15 mouse cellular contexts compared by ENCODE assay signal in genomic region chr13:34827988-34828882, GRCm38 (mm10). TPM values are rescaled to one million over a fixed set of nuclear protein-coding genes. Genes with fewer than 3 reads are reported as not detected.
A peak's percentile ranks its signal among the peaks of the same experiment; 100 is the strongest.
DNase-seq lines count a peak whose midpoint lies in the region; ATAC-seq and TF ChIP-seq lines count a peak whose summit lies in the region.
"Had no signal": no experiment of that assay in that cellular context is flagged by ENCODE, and none has a peak within 500 bp of the region (broad histone marks: within the 10 kb centered on the region; RNA-seq: fewer than 3 reads in every experiment).

No protein-coding gene starts in this region.

- ATAC-seq in midbrain, embryonic 11.5 days (ENCODE audit: low FRiP score), result no peak
- no peak for ATAC-seq in midbrain, embryonic 13.5 days
- peak; percentile 90 for ATAC-seq in intestine, postnatal 0 days
- peak; percentile 95 for ATAC-seq in stomach, embryonic 16.5 days (ENCODE audit: insufficient read depth, low FRiP score)
- ATAC-seq: lung, postnatal 0 days had no signal

- no peak overlapping the region for H3K27ac ChIP-seq in midbrain, embryonic 11.5 days (ENCODE audit: low read depth, low read length)
- H3K27ac ChIP-seq in midbrain, embryonic 13.5 days, result no peak overlapping the region
- H3K27ac ChIP-seq in intestine, postnatal 0 days (ENCODE audit: low read depth, low read length), result 0 out of 2 replicates have a peak overlapping the region, but pooled peaks have one; percentile 7
- peak overlapping the region; percentile 82 for H3K27ac ChIP-seq in stomach, embryonic 16.5 days (ENCODE audit: low read length)
- H3K27ac ChIP-seq: heart, embryonic 15.5 days had no signal

- H3K4me2 ChIP-seq in midbrain, embryonic 11.5 days, result no peak overlapping the region
- H3K4me2 ChIP-seq in midbrain, embryonic 13.5 days (replicated peaks), result no peak overlapping the region
- H3K4me2 ChIP-seq in intestine, postnatal 0 days (replicated peaks; ENCODE audit: low read depth), result 0 out of 2 replicates have a peak overlapping the region, but pooled peaks have one; percentile 9
- no peak overlapping the region for H3K4me2 ChIP-seq in stomach, embryonic 16.5 days (ENCODE audit: low read depth, low read length)
- H3K4me2 ChIP-seq: heart, embryonic 15.5 days had no signal

- DNase-seq in midbrain, embryonic 11.5 days (ENCODE audit: low spot score, missing footprints), result no peak
- DNase-seq in c-Kit-positive CD71-positive TER-119-positive erythroid progenitor cells, embryonic 14.5 days (ENCODE audit: low spot score), result peak; percentile 71
- no peak for DNase-seq in kidney, adult 11 months
- no peak for DNase-seq in right cerebral cortex, adult 2 months (ENCODE audit: low spot score in 2 of 2)
- DNase-seq in frontal cortex, postnatal 36 days (ENCODE audit: low spot score in 2 of 2), result no peak
- DNase-seq: adrenal gland, adult 2 months; cerebellum, adult 9-11 months; kidney, adult 18-20 months; layer of hippocampus, postnatal 36 days; thymus, postnatal 25 days had no signal

- peaks cover 14% of the 10 kb centered on the region for H3K4me1 ChIP-seq in midbrain, embryonic 11.5 days (ENCODE audit: control insufficient read depth, insufficient read depth, low read length)
- peaks cover 23% of the 10 kb centered on the region for H3K4me1 ChIP-seq in midbrain, embryonic 13.5 days (replicated peaks)
- no peaks in the 10 kb centered on the region for H3K4me1 ChIP-seq in intestine, postnatal 0 days (replicated peaks; ENCODE audit: control insufficient read depth, insufficient read depth, low read length)
- H3K4me1 ChIP-seq in stomach, embryonic 16.5 days (ENCODE audit: control insufficient read depth, insufficient read depth, low read length), result peaks cover 7% of the 10 kb centered on the region; the same call in 1 of the 2 replicates
- H3K4me1 ChIP-seq: heart, embryonic 15.5 days had no signal

- 0 out of 2 replicates have a peak overlapping the region, but pooled peaks have one; percentile 9 for H3K9ac ChIP-seq in midbrain, embryonic 11.5 days (ENCODE audit: low read length)
- H3K9ac ChIP-seq in midbrain, embryonic 13.5 days (replicated peaks), result no peak overlapping the region
- no peak overlapping the region for H3K9ac ChIP-seq in intestine, postnatal 0 days (ENCODE audit: low read depth, low read length)
- no peak overlapping the region for H3K9ac ChIP-seq in stomach, embryonic 16.5 days (ENCODE audit: low read length)
- H3K9ac ChIP-seq: heart, embryonic 15.5 days had no signal

- no peaks in the 10 kb centered on the region for H3K36me3 ChIP-seq in midbrain, embryonic 11.5 days (ENCODE audit: control insufficient read depth, insufficient read depth, low read length)
- no peaks in the 10 kb centered on the region for H3K36me3 ChIP-seq in midbrain, embryonic 13.5 days
- H3K36me3 ChIP-seq in intestine, postnatal 0 days (ENCODE audit: control insufficient read depth, insufficient read depth), result no peaks in the 10 kb centered on the region
- no peaks in the 10 kb centered on the region for H3K36me3 ChIP-seq in stomach, embryonic 16.5 days (ENCODE audit: control insufficient read depth, insufficient read depth, low read length)
- H3K36me3 ChIP-seq: heart, embryonic 15.5 days had no signal

- H3K27me3 ChIP-seq in midbrain, embryonic 11.5 days (ENCODE audit: control insufficient read depth, insufficient read depth, low read length), result no peaks in the 10 kb centered on the region
- H3K27me3 ChIP-seq in midbrain, embryonic 13.5 days, result no peaks in the 10 kb centered on the region
- no peaks in the 10 kb centered on the region for H3K27me3 ChIP-seq in intestine, postnatal 0 days (replicated peaks; ENCODE audit: control insufficient read depth, insufficient read depth, low read length)
- no peaks in the 10 kb centered on the region for H3K27me3 ChIP-seq in stomach, embryonic 16.5 days (ENCODE audit: control insufficient read depth, insufficient read depth, low read length)
- H3K27me3 ChIP-seq: heart, embryonic 15.5 days had no signal

- 72% methylated on average over 10 of the region's 10 CpGs for WGBS in midbrain, embryonic 11.5 days
- WGBS in midbrain, embryonic 13.5 days, result 62% methylated on average over 10 of the region's 10 CpGs
- 47% methylated on average over 10 of the region's 10 CpGs for WGBS in intestine, postnatal 0 days
- WGBS in stomach, embryonic 16.5 days, result 60% methylated on average over 10 of the region's 10 CpGs

- no peak overlapping the region for H3K4me3 ChIP-seq in midbrain, embryonic 11.5 days (ENCODE audit: low read depth, low read length)
- H3K4me3 ChIP-seq in midbrain, embryonic 13.5 days (replicated peaks), result no peak overlapping the region
- H3K4me3 ChIP-seq in intestine, postnatal 0 days (ENCODE audit: low read depth, low read length), result no peak overlapping the region
- no peak overlapping the region for H3K4me3 ChIP-seq in stomach, embryonic 16.5 days (replicated peaks; ENCODE audit: low read length)
- H3K4me3 ChIP-seq: heart, embryonic 15.5 days had no signal

- H3K9me3 ChIP-seq in midbrain, embryonic 11.5 days (ENCODE audit: control insufficient read depth, low read length), result no peaks in the 10 kb centered on the region
- H3K9me3 ChIP-seq in midbrain, embryonic 13.5 days, result no peaks in the 10 kb centered on the region
- H3K9me3 ChIP-seq in intestine, postnatal 0 days (ENCODE audit: control insufficient read depth), result no peaks in the 10 kb centered on the region
- no peaks in the 10 kb centered on the region for H3K9me3 ChIP-seq in stomach, embryonic 16.5 days (replicated peaks; ENCODE audit: control insufficient read depth, low read length)
- H3K9me3 ChIP-seq: heart, embryonic 15.5 days had no signal

- no peak for TF ChIP-seq CTCF in intestine, postnatal 0 days (IDR thresholded peaks at IDR 0.05; ENCODE audit: low read depth)

RNA-seq across cellular contexts. Expression of gene Prpf4b, which starts 46.9 kb away (rescaled TPM):
- polyA plus RNA-seq in midbrain, embryonic 11.5 days (2014; fragmentation: Nextera tagmentation; extraction: Ambion mirVana), result 111 and 119 TPM in 2 replicates
- 80.2 and 80.9 TPM in 2 replicates for polyA plus RNA-seq in midbrain, embryonic 13.5 days (2015; fragmentation: Nextera tagmentation; extraction: Ambion mirVana)
- polyA plus RNA-seq in intestine, postnatal 0 days (2015; fragmentation: Nextera tagmentation; extraction: Ambion mirVana), result 44.2 and 51.2 TPM in 2 replicates
- polyA plus RNA-seq in stomach, embryonic 16.5 days (2015; fragmentation: Nextera tagmentation; extraction: Ambion mirVana), result 65.7 and 74.3 TPM in 2 replicates

Comparison
In these comparisons a context has a peak if more than half of its experiments do, and no peak if none do; other contexts are left out.
1. ATAC-seq: peak in intestine, postnatal 0 days (single experiment) and stomach, embryonic 16.5 days (single experiment); none in midbrain, embryonic 11.5 days (single experiment) and midbrain, embryonic 13.5 days (single experiment).
2. H3K27ac ChIP-seq: peak in intestine, postnatal 0 days (single experiment) and stomach, embryonic 16.5 days (single experiment); none in midbrain, embryonic 11.5 days (single experiment) and midbrain, embryonic 13.5 days (single experiment).